9 mouse cellular contexts compared by ENCODE assay signal in the genomic region with DNA sequence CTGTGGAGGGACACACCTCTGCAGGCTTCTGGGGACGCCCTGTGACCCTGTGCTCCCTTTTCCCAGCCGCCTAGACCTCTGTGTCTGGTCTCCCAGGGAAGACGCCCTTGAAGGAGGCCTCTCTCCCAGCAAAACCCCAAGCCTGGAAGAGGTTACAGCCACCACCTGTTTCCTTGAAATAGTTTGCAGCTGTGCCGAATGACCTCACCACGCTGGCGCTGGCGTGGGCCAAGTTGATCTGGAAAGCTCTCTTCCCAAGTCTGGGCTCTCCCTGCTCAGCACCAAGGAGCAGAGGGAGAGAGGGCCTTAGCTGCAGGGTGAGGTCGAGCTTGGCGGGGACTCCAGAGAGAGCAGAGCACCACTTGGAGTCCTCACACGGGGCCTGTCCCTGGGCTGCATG. TPM values are rescaled to one million over a fixed set of nuclear protein-coding genes. Genes with fewer than 3 reads are reported as not detected.
DNase-seq lines count a peak whose midpoint lies in the region; ATAC-seq lines count a peak whose summit lies in the region.
"Had no signal": no experiment of that assay in that cellular context is flagged by ENCODE, and none has a peak within 500 bp of the region (broad histone marks: within the 10 kb centered on the region; RNA-seq: fewer than 3 reads in every experiment).

No protein-coding gene starts in this region.

- H3K4me1 ChIP-seq in limb, embryonic 10.5 days: peaks cover 12% of the 10 kb centered on the region
- no peaks in the 10 kb centered on the region for H3K4me1 ChIP-seq in midbrain, embryonic 11.5 days (ENCODE audit: control insufficient read depth, insufficient read depth, low read length)

- no peak overlapping the region for H3K4me3 ChIP-seq in limb, embryonic 10.5 days
- H3K4me3 ChIP-seq in midbrain, embryonic 11.5 days (ENCODE audit: low read depth, low read length): no peak overlapping the region

- WGBS in limb, embryonic 10.5 days: 39% methylated on average over 10 of the region's 10 CpGs
- 53% methylated on average over 10 of the region's 10 CpGs for WGBS in midbrain, embryonic 11.5 days

- peak overlapping the region; percentile 39 for H3K27ac ChIP-seq in limb, embryonic 10.5 days
- no peak overlapping the region for H3K27ac ChIP-seq in midbrain, embryonic 11.5 days (ENCODE audit: low read depth, low read length)
- H3K27ac ChIP-seq: liver, embryonic 14.5 days had no signal

- H3K9ac ChIP-seq in midbrain, embryonic 11.5 days (ENCODE audit: low read length): no peak overlapping the region
- H3K9ac ChIP-seq: liver, embryonic 14.5 days had no signal

- no peak overlapping the region for H3K4me2 ChIP-seq in midbrain, embryonic 11.5 days

- DNase-seq in kidney, postnatal 4 days: peak; percentile 36 to 50
- DNase-seq in kidney, adult 18-20 months: no peak
- peak; percentile 59 for DNase-seq in forelimb bud, embryonic 11.5 days (ENCODE audit: low read depth, low spot score)
- peak; percentile 59 for DNase-seq in limb, embryonic 10.5 days (ENCODE audit: low spot score)
- peak; percentile 65 for DNase-seq in testis, postnatal 10 days (ENCODE audit: low spot score)
- DNase-seq in retina, postnatal 1 day: no peak
- DNase-seq in midbrain, embryonic 11.5 days (ENCODE audit: low spot score, missing footprints): no peak
- DNase-seq in left cerebral cortex, postnatal 36 days (ENCODE audit: low spot score in 2 of 2): no peak

- H3K36me3 ChIP-seq in limb, embryonic 10.5 days: no peaks in the 10 kb centered on the region
- H3K36me3 ChIP-seq in midbrain, embryonic 11.5 days (ENCODE audit: control insufficient read depth, insufficient read depth, low read length): no peaks in the 10 kb centered on the region

- intact Hi-C loops in left cerebral cortex, postnatal 36 days (cut with DNase I): no loop called here

- H3K9me3 ChIP-seq in limb, embryonic 10.5 days (replicated peaks): no peaks in the 10 kb centered on the region
- H3K9me3 ChIP-seq in midbrain, embryonic 11.5 days (ENCODE audit: control insufficient read depth, low read length): no peaks in the 10 kb centered on the region

- ATAC-seq in midbrain, embryonic 11.5 days (ENCODE audit: low FRiP score): no peak

- H3K27me3 ChIP-seq in limb, embryonic 10.5 days (ENCODE audit: low read depth, poor library complexity, severe bottlenecking): no peaks in the 10 kb centered on the region
- H3K27me3 ChIP-seq in midbrain, embryonic 11.5 days (ENCODE audit: control insufficient read depth, insufficient read depth, low read length): no peaks in the 10 kb centered on the region

RNA-seq across cellular contexts. Expression of gene Ston2, which starts 1.8 kb away (rescaled TPM):
- 4.7 and 5.5 TPM in 2 replicates for polyA plus RNA-seq in limb, embryonic 10.5 days (2016; fragmentation: Nextera tagmentation; extraction: Ambion mirVana)
- polyA plus RNA-seq in midbrain, embryonic 11.5 days (2014; fragmentation: Nextera tagmentation; extraction: Ambion mirVana): 7.2 and 8.4 TPM in 2 replicates
- 10 to 100 TPM; 14.9 to 16.9 TPM for total RNA-seq in left cerebral cortex, postnatal 36 days (2021)

Comparison
In these comparisons a context has a peak if more than half of its experiments do, and no peak if none do; other contexts are left out.
1. DNase-seq: peak in kidney, postnatal 4 days (2 of 2), forelimb bud, embryonic 11.5 days (single experiment), limb, embryonic 10.5 days (single experiment) and testis, postnatal 10 days (single experiment); none in kidney, adult 18-20 months (single experiment), retina, postnatal 1 day (single experiment), midbrain, embryonic 11.5 days (single experiment) and left cerebral cortex, postnatal 36 days (0 of 2).